Mouse (Mus musculus) adipose tissue, adult 10 weeks (tissue): ENCODE measurements around the gene Brpf1. TPM values are rescaled to one million over a fixed set of nuclear protein-coding genes. Genes with fewer than 3 reads are reported as not detected.

ENCODE experiments used
- polyA plus RNA-seq: library from polyadenylated mRNA; stranded (reverse); fragments of 350-450 nt; fragmentation: Illumina TruSeq; extraction: RNeasy Lipid Tissue Mini Kit (QIAGEN cat#74804); gene quantifications from one replicate; pipeline ENCODE4 v1.2.3, GENCODE M21; 2014; ENCODE audit warnings: low read depth, low replicate concordance

Brpf1 gene
- polyA plus RNA-seq = 21.9 TPM

DNA sequence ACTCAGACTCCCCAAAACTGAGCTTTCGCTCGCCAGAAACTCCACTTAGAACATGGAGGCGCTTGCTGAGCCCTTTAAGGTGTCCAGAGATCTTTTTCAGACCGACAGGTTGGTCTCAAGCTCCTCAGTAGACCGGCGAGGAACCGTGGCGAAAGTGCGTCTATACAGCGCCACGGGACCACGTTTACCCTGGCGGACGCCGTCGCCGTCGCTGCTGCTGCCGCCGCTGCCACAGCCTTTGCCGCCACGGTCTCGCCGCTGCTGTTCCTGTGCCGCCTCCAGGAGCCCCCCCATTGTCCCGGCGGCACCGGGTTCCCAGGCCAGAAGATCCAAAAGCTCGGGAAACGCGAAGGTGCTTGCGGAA lies at the start of gene Brpf1:
Gene Brpf1 (plus strand): TSS at position 152 of the 364 bp plus-strand sequence.

DNA sequence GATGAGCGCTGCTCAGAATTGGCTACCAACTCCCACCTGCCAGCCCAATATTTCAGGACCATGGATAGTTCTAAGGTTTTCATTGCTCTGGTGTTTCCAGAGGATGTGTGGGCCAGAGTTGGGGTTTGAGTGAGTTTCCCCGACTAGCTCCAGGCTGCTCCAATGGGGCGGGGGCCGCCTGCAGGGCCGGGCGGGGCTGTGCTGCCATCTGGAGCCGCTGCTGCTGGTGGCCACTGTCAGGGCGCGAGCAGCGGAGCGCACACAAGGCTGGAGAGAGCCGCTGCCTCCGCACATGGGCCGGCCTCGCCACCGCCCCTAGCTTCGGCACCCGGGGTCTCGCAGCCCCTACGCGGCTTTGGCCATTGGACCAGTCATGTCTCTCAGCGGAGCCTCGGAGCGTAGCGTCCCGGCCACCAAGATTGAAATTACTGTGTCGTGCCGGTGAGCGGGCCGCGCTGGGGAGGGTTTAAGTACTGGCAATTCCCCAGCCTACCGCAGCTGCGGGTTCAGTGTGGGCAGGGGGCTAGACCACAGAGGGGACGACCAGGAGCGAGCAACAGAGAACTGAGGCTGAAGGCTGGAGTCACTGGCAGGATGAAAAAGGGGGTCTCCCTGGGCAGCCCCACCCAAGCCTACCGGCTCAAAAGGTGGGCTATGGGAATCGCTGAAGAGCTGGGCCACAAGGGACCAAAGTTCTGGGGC lies 24.7 kb upstream of the Brpf1 start, which contains the start of gene Cpne9:
Gene Cpne9 (plus strand): TSS at position 207 of the 702 bp plus-strand sequence.

DNA sequence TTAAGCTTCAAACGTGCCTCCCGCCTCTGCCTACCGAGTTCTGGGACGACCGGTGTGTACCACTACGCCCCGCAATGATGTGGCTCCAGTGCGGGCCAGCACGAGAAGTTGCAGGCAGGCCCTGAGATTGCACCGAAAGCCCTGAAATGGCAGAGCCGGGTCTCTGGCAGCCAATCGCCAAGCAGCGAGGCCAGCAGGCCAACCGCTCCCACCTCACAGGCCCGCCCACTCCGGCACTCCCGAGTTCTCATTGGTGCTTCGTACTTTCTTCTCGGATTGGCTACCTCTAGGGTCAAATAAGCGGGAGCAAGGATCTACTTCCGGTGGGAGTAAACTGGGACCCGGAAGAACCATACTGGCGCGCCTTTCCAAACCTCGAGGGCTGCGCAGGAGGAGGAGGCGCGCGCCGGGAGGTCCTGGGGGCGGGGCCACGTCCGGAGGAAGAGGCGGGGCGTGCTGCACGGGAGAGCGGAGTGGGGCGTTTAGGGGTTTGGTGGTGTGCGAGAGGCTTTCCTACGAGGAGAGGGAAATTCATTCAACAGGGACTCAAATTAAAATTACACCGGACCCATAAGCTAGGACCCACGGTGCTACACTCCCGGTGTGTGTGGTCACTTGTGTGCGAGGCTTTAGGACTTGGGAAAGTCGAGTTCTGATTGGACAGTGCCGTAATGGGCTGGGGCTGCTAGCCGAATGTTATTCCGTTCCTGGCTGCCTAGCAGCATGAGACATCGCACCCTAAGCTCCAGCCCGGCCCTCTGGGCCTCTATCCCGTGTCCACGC lies 19.8 kb downstream of the Brpf1 start, which contains the start of gene Ogg1:
Gene Ogg1 (plus strand): TSS at position 440 of the 783 bp plus-strand sequence.

DNA sequence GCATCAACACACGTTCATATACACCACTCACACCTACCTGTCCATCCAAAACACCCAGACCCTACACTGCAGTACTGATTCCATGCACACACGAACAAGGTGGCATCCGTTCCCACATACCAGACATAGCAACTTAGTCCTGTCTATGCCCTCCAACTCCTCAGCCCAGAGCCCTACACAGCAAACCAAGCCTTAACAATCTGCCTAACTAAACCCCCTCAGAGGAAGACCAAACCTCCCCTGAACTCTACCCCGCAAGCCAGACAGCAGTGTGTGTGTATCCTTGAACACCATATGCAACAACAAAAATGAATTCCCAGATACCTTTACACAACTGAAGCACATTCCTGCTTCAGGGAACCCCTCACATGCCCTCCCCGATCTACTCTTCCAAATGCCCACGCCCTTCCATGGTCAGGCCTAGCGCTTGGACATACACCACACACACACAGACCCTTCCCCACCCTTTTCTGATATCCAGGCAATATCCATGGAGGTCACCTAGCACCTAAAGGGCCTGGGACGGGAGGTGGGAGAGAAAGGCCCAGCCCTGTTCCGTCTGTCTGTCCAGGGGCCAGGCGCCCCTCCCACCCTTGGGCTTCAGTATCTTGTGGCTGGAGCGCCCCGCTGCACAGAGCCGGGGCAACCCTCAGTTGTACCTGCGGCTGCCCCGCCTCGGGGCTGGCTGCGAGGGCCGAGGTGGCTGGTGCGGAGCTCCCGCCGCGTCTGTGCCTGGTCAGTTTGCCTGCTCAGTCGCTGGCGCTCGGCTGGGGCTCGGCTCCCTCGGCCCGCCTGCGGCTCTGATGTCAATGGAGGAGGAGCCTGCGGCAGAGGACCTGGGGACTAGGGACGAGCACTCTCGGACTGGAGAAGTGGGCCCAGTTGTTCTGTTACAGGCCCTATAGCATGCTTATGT lies 36.5 kb downstream of the Brpf1 start, which contains the start of gene Camk1:
Gene Camk1 (minus strand): TSS at position 808 of the 916 bp plus-strand sequence.

Other genes with a start within 250 kb of the Brpf1 start
- gene Setd5, start 229.8 kb upstream of the Brpf1 start, polyA plus RNA-seq = 49.8 TPM
- gene Lhfpl4, start 111.8 kb upstream of the Brpf1 start, polyA plus RNA-seq = 0.55 TPM
- 18.7 TPM for gene Mtmr14, start 69.3 kb upstream of the Brpf1 start, polyA plus RNA-seq
- gene Cpne9, start 24.8 kb upstream of the Brpf1 start, polyA plus RNA-seq = not detected
- 13.8 TPM for gene Ogg1, start 19.8 kb downstream of the Brpf1 start, polyA plus RNA-seq
- gene Camk1, start 36.8 kb downstream of the Brpf1 start, polyA plus RNA-seq = 62.0 TPM
- 31.6 TPM for gene Tada3, start 70.7 kb downstream of the Brpf1 start, polyA plus RNA-seq
- gene Arpc4, start 71.0 kb downstream of the Brpf1 start, polyA plus RNA-seq = 109 TPM
- 8.6 TPM for gene Ttll3, start 82.1 kb downstream of the Brpf1 start, polyA plus RNA-seq
- gene Rpusd3, start 112.2 kb downstream of the Brpf1 start, polyA plus RNA-seq = 27.3 TPM
- gene Cidec, start 128.6 kb downstream of the Brpf1 start, polyA plus RNA-seq = 1,142 TPM
- gene Jagn1, start 135.4 kb downstream of the Brpf1 start, polyA plus RNA-seq = 50.6 TPM
- 10.4 TPM for gene Il17re, start 151.3 kb downstream of the Brpf1 start, polyA plus RNA-seq
- gene Il17rc, start 164.3 kb downstream of the Brpf1 start, polyA plus RNA-seq = 22.4 TPM
- 41.7 TPM for gene Creld1, start 176.2 kb downstream of the Brpf1 start, polyA plus RNA-seq
- not detected for gene Prrt3, start 194.8 kb downstream of the Brpf1 start, polyA plus RNA-seq
- gene Emc3, start 224.5 kb downstream of the Brpf1 start, polyA plus RNA-seq = 68.1 TPM
- 1.2 TPM for gene Fancd2, start 224.5 kb downstream of the Brpf1 start, polyA plus RNA-seq